Comparison of ENCODE assay signal across 7 mouse cellular contexts in the genomic region with DNA sequence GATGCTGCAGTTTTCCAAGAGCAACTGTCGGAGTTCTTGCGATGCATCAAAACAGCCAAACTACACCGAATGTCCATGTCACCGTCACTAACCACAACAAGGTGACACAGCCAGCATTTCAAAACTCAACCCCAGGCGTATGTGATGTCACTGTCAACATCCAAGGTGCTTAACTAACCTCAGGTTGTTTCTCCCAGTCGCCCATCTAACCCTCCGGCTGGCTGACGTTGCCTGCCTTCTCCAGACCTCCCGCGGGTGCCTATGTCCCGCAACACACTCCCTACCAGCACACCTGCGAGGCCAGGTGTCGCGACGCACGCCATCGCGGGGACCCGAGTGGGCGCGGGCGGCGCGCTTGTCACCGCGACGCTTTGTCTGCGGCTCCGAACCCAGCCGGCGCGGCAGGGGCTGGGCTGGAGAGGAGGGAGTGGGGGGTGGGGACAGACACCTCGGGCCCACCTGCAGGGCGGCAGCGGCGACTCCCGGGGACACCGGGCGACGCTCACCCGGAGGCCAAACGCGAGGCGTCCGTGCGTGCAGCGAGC. TPM values are rescaled to one million over a fixed set of nuclear protein-coding genes. Genes with fewer than 3 reads are reported as not detected.
DNase-seq lines count a peak whose midpoint lies in the region; ATAC-seq and TF ChIP-seq lines count a peak whose summit lies in the region.

No protein-coding gene starts in this region.

- TF ChIP-seq POLR2A in thymus, adult 2 months (IDR thresholded peaks at IDR 0.05; ENCODE audit: control insufficient read depth, extremely low read depth, insufficient read depth, low read length, poor library complexity) = no peak

- no peaks in the 10 kb centered on the region for H3K9me3 ChIP-seq in embryonic facial prominence, embryonic 11.5 days (replicated peaks; ENCODE audit: control insufficient read depth, low read length)
- no peaks in the 10 kb centered on the region for H3K9me3 ChIP-seq in hindbrain, embryonic 12.5 days (replicated peaks)
- no peaks in the 10 kb centered on the region for H3K9me3 ChIP-seq in limb, embryonic 15.5 days
- no peaks in the 10 kb centered on the region for H3K9me3 ChIP-seq in neural tube, embryonic 14.5 days (ENCODE audit: control insufficient read depth, low read length)

- peak overlapping the region; percentile 32; the same call in 1 of the 2 replicates for H3K4me3 ChIP-seq in thymus, adult 2 months (ENCODE audit: control insufficient read depth, insufficient read depth, low read length)
- H3K4me3 ChIP-seq in embryonic facial prominence, embryonic 11.5 days (ENCODE audit: low read depth, low read length) = peak overlapping the region; percentile 77
- H3K4me3 ChIP-seq in hindbrain, embryonic 12.5 days = peak overlapping the region; percentile 71
- H3K4me3 ChIP-seq in limb, embryonic 15.5 days = peak overlapping the region; percentile 83
- H3K4me3 ChIP-seq in neural tube, embryonic 14.5 days (ENCODE audit: low read depth, low read length) = peak overlapping the region; percentile 67

- H3K4me2 ChIP-seq in embryonic facial prominence, embryonic 11.5 days (ENCODE audit: low read depth, low read length) = peak overlapping the region; percentile 100
- peak overlapping the region; percentile 81 for H3K4me2 ChIP-seq in hindbrain, embryonic 12.5 days (replicated peaks)
- peak overlapping the region; percentile 99 for H3K4me2 ChIP-seq in limb, embryonic 15.5 days
- peak overlapping the region; percentile 49 for H3K4me2 ChIP-seq in neural tube, embryonic 14.5 days (ENCODE audit: low read depth, low read length)

- H3K4me1 ChIP-seq in thymus, adult 2 months (replicated peaks; ENCODE audit: control insufficient read depth, insufficient read depth, low read length) = no peaks in the 10 kb centered on the region
- no peaks in the 10 kb centered on the region for H3K4me1 ChIP-seq in embryonic facial prominence, embryonic 11.5 days (ENCODE audit: control insufficient read depth, insufficient read depth, low read length)
- peaks cover 19% of the 10 kb centered on the region for H3K4me1 ChIP-seq in hindbrain, embryonic 12.5 days
- peaks cover 10% of the 10 kb centered on the region for H3K4me1 ChIP-seq in limb, embryonic 15.5 days
- H3K4me1 ChIP-seq in neural tube, embryonic 14.5 days (ENCODE audit: control insufficient read depth, insufficient read depth, low read length) = peaks cover 18% of the 10 kb centered on the region

- H3K9ac ChIP-seq in embryonic facial prominence, embryonic 11.5 days (replicated peaks; ENCODE audit: low read length) = peak overlapping the region; percentile 58
- H3K9ac ChIP-seq in hindbrain, embryonic 12.5 days = peak overlapping the region; percentile 90
- H3K9ac ChIP-seq in limb, embryonic 15.5 days = peak overlapping the region; percentile 71
- H3K9ac ChIP-seq in neural tube, embryonic 14.5 days (replicated peaks; ENCODE audit: low read depth, low read length) = peak overlapping the region; percentile 98

- peak; percentile 30 for ATAC-seq in embryonic facial prominence, embryonic 11.5 days (replicated peaks; ENCODE audit: insufficient number of reproducible peaks, low FRiP score, low TSS enrichment, low read depth)
- ATAC-seq in hindbrain, embryonic 12.5 days (ENCODE audit: low FRiP score) = peak; percentile 57
- ATAC-seq in limb, embryonic 15.5 days (ENCODE audit: insufficient number of reproducible peaks, low FRiP score, low TSS enrichment, low read depth) = no peak
- peak; percentile 63 for ATAC-seq in neural tube, embryonic 14.5 days (ENCODE audit: low read depth)
- no peak for ATAC-seq in activated CD4-positive, CD25-positive, alpha-beta regulatory T cell, adult 4 months

- no peaks in the 10 kb centered on the region for H3K36me3 ChIP-seq in thymus, adult 2 months (ENCODE audit: control insufficient read depth, insufficient read depth, low read length)
- H3K36me3 ChIP-seq in embryonic facial prominence, embryonic 11.5 days (replicated peaks; ENCODE audit: control insufficient read depth, insufficient read depth, low read depth, low read length) = no peaks in the 10 kb centered on the region
- H3K36me3 ChIP-seq in hindbrain, embryonic 12.5 days = no peaks in the 10 kb centered on the region
- no peaks in the 10 kb centered on the region for H3K36me3 ChIP-seq in limb, embryonic 15.5 days
- H3K36me3 ChIP-seq in neural tube, embryonic 14.5 days (ENCODE audit: control insufficient read depth, insufficient read depth, low read length) = no peaks in the 10 kb centered on the region

- no peak for TF ChIP-seq CTCF in thymus, adult 2 months (IDR thresholded peaks at IDR 0.05; ENCODE audit: borderline replicate concordance, control insufficient read depth, extremely low read depth, insufficient read depth, low read length, poor library complexity)

- H3K27me3 ChIP-seq in thymus, adult 2 months (ENCODE audit: control insufficient read depth, insufficient read depth, low read length) = no peaks in the 10 kb centered on the region; the same call in 1 of the 2 replicates
- H3K27me3 ChIP-seq in embryonic facial prominence, embryonic 11.5 days (ENCODE audit: control insufficient read depth, insufficient read depth, low read length) = no peaks in the 10 kb centered on the region
- H3K27me3 ChIP-seq in hindbrain, embryonic 12.5 days = no peaks in the 10 kb centered on the region
- no peaks in the 10 kb centered on the region for H3K27me3 ChIP-seq in limb, embryonic 15.5 days
- H3K27me3 ChIP-seq in neural tube, embryonic 14.5 days (ENCODE audit: control insufficient read depth, insufficient read depth, low read length) = no peaks in the 10 kb centered on the region

- DNase-seq in thymus, adult 2 months = no peak
- no peak for DNase-seq in thymus, postnatal 10 days (ENCODE audit: low spot score in 2 of 2)
- peak; percentile 26 for DNase-seq in embryonic facial prominence, embryonic 11.5 days (ENCODE audit: low spot score)

- 3% methylated on average over 47 of the region's 47 CpGs for WGBS in thymus, adult 2 months
- 2% methylated on average over 43 of the region's 47 CpGs for WGBS in embryonic facial prominence, embryonic 11.5 days
- under 1% methylated on average over 32 of the region's 47 CpGs for WGBS in hindbrain, embryonic 12.5 days
- 2% methylated on average over 41 of the region's 47 CpGs for WGBS in limb, embryonic 15.5 days
- WGBS in neural tube, embryonic 14.5 days = 1% methylated on average over 32 of the region's 47 CpGs

- no peak overlapping the region for H3K27ac ChIP-seq in thymus, adult 2 months (ENCODE audit: control insufficient read depth, insufficient read depth, low read length)
- H3K27ac ChIP-seq in embryonic facial prominence, embryonic 11.5 days (replicated peaks; ENCODE audit: low read depth, low read length) = peak overlapping the region; percentile 11; the same call in 1 of the 2 replicates
- peak overlapping the region; percentile 100 for H3K27ac ChIP-seq in hindbrain, embryonic 12.5 days
- H3K27ac ChIP-seq in limb, embryonic 15.5 days = peak overlapping the region; percentile 75
- peak overlapping the region; percentile 99 for H3K27ac ChIP-seq in neural tube, embryonic 14.5 days (ENCODE audit: low read depth, low read length)

RNA-seq across cellular contexts. Expression of a gene that starts 0.7 kb away (rescaled TPM):
- 1.5 and 1.9 TPM in 2 replicates for polyA plus RNA-seq in thymus, adult 2 months (2012; rRNA removed)
- polyA plus RNA-seq in embryonic facial prominence, embryonic 11.5 days (2014; fragmentation: Nextera tagmentation; extraction: Ambion mirVana) = 13.3 and 16.3 TPM in 2 replicates
- 38.6 and 39.7 TPM in 2 replicates for polyA plus RNA-seq in hindbrain, embryonic 12.5 days (2016; fragmentation: Nextera tagmentation; extraction: Ambion mirVana)
- polyA plus RNA-seq in limb, embryonic 15.5 days (2015; fragmentation: Nextera tagmentation; extraction: Ambion mirVana) = 15.1 and 15.8 TPM in 2 replicates
- 55.7 and 59.3 TPM in 2 replicates for polyA plus RNA-seq in neural tube, embryonic 14.5 days (2014; fragmentation: Nextera tagmentation; extraction: Ambion mirVana)
- not detected for polyA plus RNA-seq in activated CD4-positive, CD25-positive, alpha-beta regulatory T cell, adult 4 months (2017; shearing (Covaris generic))

Comparison
In these comparisons a context has a peak if more than half of its experiments do, and no peak if none do; other contexts are left out.
1. H3K4me3 ChIP-seq: peak in every context shown above with its lines; median percentile 83 in limb, embryonic 15.5 days; 77 in embryonic facial prominence, embryonic 11.5 days; 71 in hindbrain, embryonic 12.5 days; 67 in neural tube, embryonic 14.5 days; 32 in thymus, adult 2 months.
2. ATAC-seq: peak in embryonic facial prominence, embryonic 11.5 days (single experiment), hindbrain, embryonic 12.5 days (single experiment) and neural tube, embryonic 14.5 days (single experiment); none in limb, embryonic 15.5 days (single experiment) and activated CD4-positive, CD25-positive, alpha-beta regulatory T cell, adult 4 months (single experiment).
3. H3K4me2 ChIP-seq: peak in every context shown above with its lines; median percentile 100 in embryonic facial prominence, embryonic 11.5 days; 99 in limb, embryonic 15.5 days; 81 in hindbrain, embryonic 12.5 days; 49 in neural tube, embryonic 14.5 days.
4. Peak in every context shown above with its lines, with median percentiles within 50 percentile points of each other: H3K9ac ChIP-seq.